Mouse (Mus musculus) CH12.LX (cell line): Measurements from ENCODE around the gene Rap1b. TPM values are rescaled to one million over a fixed set of nuclear protein-coding genes. Genes with fewer than 3 reads are reported as not detected.

Experiments used
- DNase-seq: peaks from one replicate; pipeline ENCODE4 v3.0.0-alpha.2; 2013; ENCODE audit errors: extremely low read depth
- H3K27ac ChIP-seq: 2 replicates; pipeline ENCODE4 v1.5.1; 2012; ENCODE audit warnings: low read depth, mild to moderate bottlenecking, control low read depth, moderate library complexity; ENCODE audit not compliant: insufficient read depth
- H3K27me3 ChIP-seq: replicated peaks from 2 replicates; pipeline ENCODE3; 2012; ENCODE audit warnings: inconsistent platforms
- H3K36me3 ChIP-seq, 2 experiments: replicated peaks in 1 of 2; 2 replicates each; pipeline versions ENCODE3 to v1.6.1; 2012; ENCODE audit warnings: inconsistent platforms in 1 of 2, low read length in 1 of 2, mild to moderate bottlenecking in 1 of 2, mixed read lengths in 1 of 2, moderate library complexity in 1 of 2; ENCODE audit not compliant: control insufficient read depth in 1 of 2, insufficient read depth in 1 of 2
- H3K4me1 ChIP-seq, 2 experiments: 2 replicates each; pipeline ENCODE4 v1.6.1; 2012; ENCODE audit warnings: inconsistent platforms in 1 of 2, moderate library complexity in 1 of 2; ENCODE audit not compliant: insufficient read depth in 2 of 2, control insufficient read depth in 1 of 2
- H3K4me2 ChIP-seq: 2 replicates; pipeline ENCODE4 v1.6.1; 2012; ENCODE audit warnings: low read depth, mild to moderate bottlenecking, control low read depth; ENCODE audit not compliant: poor library complexity, insufficient read depth, severe bottlenecking
- H3K4me3 ChIP-seq, 3 experiments: fragments of 150-350 bp in 1 of 3; sonication (generic) in 1 of 3; replicated peaks in 1 of 3; 2 replicates each; pipeline versions ENCODE3 to v1.5.1; 2011 to 2012; ENCODE audit warnings: low read depth in 2 of 3, low read length in 2 of 3, mild to moderate bottlenecking in 2 of 3, moderate library complexity in 2 of 3, control low read depth in 1 of 3, improper control_type of control experiment in 1 of 3, inconsistent platforms in 1 of 3, mixed read lengths in 1 of 3; ENCODE audit not compliant: poor library complexity in 1 of 3
- H3K79me2 ChIP-seq: replicated peaks from 2 replicates; pipeline ENCODE4 v1.6.1; 2012; ENCODE audit warnings: mild to moderate bottlenecking, moderate library complexity; ENCODE audit not compliant: control insufficient read depth, poor library complexity, insufficient read depth, severe bottlenecking; ENCODE audit errors: extremely low read depth
- H3K9ac ChIP-seq: 2 replicates; pipeline ENCODE4 v1.6.1; 2012; ENCODE audit warnings: low read depth, mild to moderate bottlenecking, control low read depth, moderate library complexity; ENCODE audit not compliant: insufficient read depth
- H3K9me3 ChIP-seq: replicated peaks from 2 replicates; pipeline ENCODE3; 2012; ENCODE audit warnings: low read length, inconsistent platforms, mixed read lengths
- BHLHE40 ChIP-seq: IDR thresholded peaks from 2 replicates; pipeline ENCODE4 v1.6.1; 2011; ENCODE audit warnings: mild to moderate bottlenecking, low read depth, low read length, improper control_type of control experiment
- CHD2 ChIP-seq: IDR thresholded peaks from 2 replicates; pipeline ENCODE4 v1.6.1; 2011; ENCODE audit warnings: low read length, improper control_type of control experiment
- E2F4 ChIP-seq: IDR thresholded peaks from 2 replicates; pipeline ENCODE4 v1.6.1; 2011; ENCODE audit warnings: low read depth, low read length, improper control_type of control experiment; ENCODE audit not compliant: insufficient replicate concordance
- ELF1 ChIP-seq: IDR thresholded peaks from 2 replicates; pipeline ENCODE4 v1.6.1; 2014; ENCODE audit warnings: low read depth, mild to moderate bottlenecking, inconsistent platforms, low read length, improper control_type of control experiment
- ETS1 ChIP-seq: conservative IDR thresholded peaks from 2 replicates; pipeline ENCODE4 v1.6.1; 2012; ENCODE audit warnings: low read depth, mild to moderate bottlenecking, inconsistent platforms, low read length, improper control_type of control experiment, moderate library complexity
- GABPA ChIP-seq: IDR thresholded peaks from 2 replicates; pipeline ENCODE4 v1.6.1; 2012; ENCODE audit warnings: low read depth, low read length, improper control_type of control experiment, inconsistent platforms; ENCODE audit not compliant: insufficient replicate concordance
- HCFC1 ChIP-seq: IDR thresholded peaks from 2 replicates; pipeline ENCODE4 v1.6.1; 2012; ENCODE audit warnings: low read depth, mild to moderate bottlenecking, inconsistent platforms, low read length, improper control_type of control experiment
- JUN ChIP-seq: IDR thresholded peaks from 2 replicates; pipeline ENCODE4 v1.6.1; 2011; ENCODE audit warnings: low read depth, mild to moderate bottlenecking, low read length, improper control_type of control experiment, moderate library complexity; ENCODE audit not compliant: insufficient read depth
- JUND ChIP-seq: conservative IDR thresholded peaks from 2 replicates; pipeline ENCODE4 v1.6.1; 2011; ENCODE audit warnings: low read depth, low read length, improper control_type of control experiment
- KAT2A ChIP-seq: IDR thresholded peaks from 2 replicates; pipeline ENCODE4 v1.6.1; 2012; ENCODE audit warnings: low read length, improper control_type of control experiment, inconsistent platforms; ENCODE audit not compliant: insufficient replicate concordance
- MAFK ChIP-seq: IDR thresholded peaks from 2 replicates; pipeline ENCODE4 v1.6.1; 2011; ENCODE audit warnings: low read length, improper control_type of control experiment; ENCODE audit not compliant: insufficient replicate concordance
- MAX ChIP-seq: IDR thresholded peaks from 2 replicates; pipeline ENCODE4 v1.6.1; 2011; ENCODE audit warnings: low read length, improper control_type of control experiment
- MAZ ChIP-seq: IDR thresholded peaks from 2 replicates; pipeline ENCODE4 v1.6.1; 2012; ENCODE audit warnings: low read depth, mild to moderate bottlenecking, inconsistent platforms, low read length, improper control_type of control experiment, moderate library complexity
- MXI1 ChIP-seq: IDR thresholded peaks from 2 replicates; pipeline ENCODE4 v1.6.1; 2011; ENCODE audit warnings: mild to moderate bottlenecking, low read depth, low read length, improper control_type of control experiment
- MYC ChIP-seq: IDR thresholded peaks from 2 replicates; pipeline ENCODE4 v1.6.1; 2011; ENCODE audit warnings: low read depth, mild to moderate bottlenecking, improper control_type of control experiment, low read length
- NELFE ChIP-seq: IDR thresholded peaks from 2 replicates; pipeline ENCODE4 v1.6.1; 2011; ENCODE audit warnings: low read depth, low read length, improper control_type of control experiment
- NRF1 ChIP-seq: IDR thresholded peaks from 2 replicates; pipeline ENCODE4 v1.6.1; 2014; ENCODE audit warnings: low read depth, mild to moderate bottlenecking, inconsistent platforms, low read length, improper control_type of control experiment, moderate library complexity
- PAX5 ChIP-seq: IDR thresholded peaks from 2 replicates; pipeline ENCODE4 v1.6.1; 2012; ENCODE audit warnings: low read length, inconsistent platforms, mixed read lengths
- RAD21 ChIP-seq: IDR thresholded peaks from 2 replicates; pipeline ENCODE4 v1.6.1; 2011; ENCODE audit warnings: low read depth, mild to moderate bottlenecking, low read length, improper control_type of control experiment, moderate library complexity
- RCOR1 ChIP-seq: conservative IDR thresholded peaks from 2 replicates; pipeline ENCODE4 v1.6.1; 2012; ENCODE audit warnings: low read depth, mild to moderate bottlenecking, inconsistent platforms, low read length, improper control_type of control experiment
- SMC3 ChIP-seq: IDR thresholded peaks from 2 replicates; pipeline ENCODE4 v1.6.1; 2011; ENCODE audit warnings: low read depth, low read length, improper control_type of control experiment
- TBP ChIP-seq: conservative IDR thresholded peaks from 2 replicates; pipeline ENCODE4 v1.6.1; 2011; ENCODE audit warnings: low read depth, low read length, improper control_type of control experiment
- UBTF ChIP-seq: IDR thresholded peaks from 2 replicates; pipeline ENCODE4 v1.6.1; 2012; ENCODE audit warnings: low read depth, mild to moderate bottlenecking, inconsistent platforms, low read length, improper control_type of control experiment, moderate library complexity
- ZMIZ1 ChIP-seq: IDR thresholded peaks from 2 replicates; pipeline ENCODE4 v1.6.1; 2012; ENCODE audit warnings: low read depth, mild to moderate bottlenecking, inconsistent platforms, low read length, improper control_type of control experiment
- dilution Hi-C: fragments of 300-500 bp; cut with MboI; formaldehyde crosslinking; loops from 2 replicates; pipeline ENCODE4 v1.14.3; 2020; ENCODE audit warnings: low sequenced_read_pairs; ENCODE audit not compliant: extremely low pct_unique_long_range_greater_than_20kb, extremely low pct_ligation_motif_present
- in situ Hi-C: fragments of 300-500 bp; cut with MboI; formaldehyde crosslinking; loops from 3 replicates; pipeline ENCODE4 v1.14.3; 2019; ENCODE audit warnings: low sequenced_read_pairs, low pct_ligation_motif_present, low pct_unique_long_range_greater_than_20kb, mixed read lengths
- polyA plus RNA-seq: library from polyadenylated mRNA; unstranded; fragments of >175 nt; gene quantifications from 2 replicates; pipeline ENCODE4 v1.2.1, GENCODE M21; 2012; ENCODE audit warnings: low read depth; ENCODE audit not compliant: insufficient read length
- total RNA-seq, 2 experiments: library from RNA; depleted of rRNA; stranded (reverse); fragments of 300-350 nt in 1 of 2; fragments of >200 nt in 1 of 2; gene quantifications; 2 replicates each; pipeline ENCODE4 v1.2.3; 2012 to 2014

The Rap1b gene
- total and polyA plus RNA-seq, 3 experiments = 37.0 to 214 (median 205) TPM

GRCm38 (mm10) chr10:117818600-117818999 is 27.2 kb downstream of the Rap1b start:
- Histone ChIP-seq H3K79me2 (peaks cover 2% of the 10 kb centered on the region), H3K36me3 (peaks cover 63 to 92% of the 10 kb centered on the region in 2 experiments), H3K9me3 (no peaks in the 10 kb centered on the region), H3K27me3 (no peaks in the 10 kb centered on the region), H3K4me1 (no peaks in the 10 kb centered on the region), H3K4me3 (no peak overlapping the region), H3K9ac (no peak overlapping the region), H3K4me2 (no peak overlapping the region), H3K27ac (no peak overlapping the region)
- in situ Hi-C loops = no loop called here
- no peak for DNase-seq
- TF ChIP-seq JUN (no peak), E2F4 (no peak), TBP (no peak), KAT2A (no peak), GABPA (no peak), MYC (no peak), HCFC1 (no peak), MAZ (no peak), PAX5 (no peak), NRF1 (no peak), MAFK (no peak), UBTF (no peak), JUND (no peak), RAD21 (no peak), MXI1 (no peak), ELF1 (no peak), BHLHE40 (no peak), SMC3 (no peak)
- dilution Hi-C loops = no loop called here

GRCm38 (mm10) chr10:117816721-117817120 is 29.1 kb downstream of the Rap1b start:
- Histone ChIP-seq H3K4me2 (no peak overlapping the region), H3K4me3 (no peak overlapping the region), H3K9me3 (no peaks in the 10 kb centered on the region), H3K79me2 (no peaks in the 10 kb centered on the region), H3K27me3 (no peaks in the 10 kb centered on the region), H3K27ac (no peak overlapping the region), H3K4me1 (no peaks in the 10 kb centered on the region), H3K36me3 (peaks cover 57 to 93% of the 10 kb centered on the region in 2 experiments), H3K9ac (no peak overlapping the region)
- TF ChIP-seq ZMIZ1 (no peak), NRF1 (no peak), HCFC1 (no peak), KAT2A (no peak), MAX (no peak), RCOR1 (no peak), MAFK (no peak), NELFE (no peak), CHD2 (no peak), ETS1 (no peak)
- in situ Hi-C loops = no loop called here
- dilution Hi-C loops = no loop called here
- DNase-seq = no peak
